Mouse (Mus musculus) ES-Bruce4 (cell line): ENCODE measurements at regions not wholly inside any gene's neighbourhood (a gene's known extent, or its start where the extent isn't known, plus 50 kb on each side); places are given as distances from the start of the nearest gene placed in this dataset.

Source experiments
- EP300 ChIP-seq: IDR thresholded peaks from 2 replicates; pipeline ENCODE4 v1.6.1; 2011; ENCODE audit warnings: low read depth, low read length; ENCODE audit not compliant: insufficient read depth
- POLR2A ChIP-seq: IDR thresholded peaks from one replicate; pipeline ENCODE4 v1.8.1; 2011; ENCODE audit warnings: low read length; ENCODE audit not compliant: insufficient read depth

- TF ChIP-seq EP300, result no peak
- no peak for TF ChIP-seq POLR2A
These were observed 67.2 kb upstream of the Gramd1b start for GRCm38 (mm10) chr9:40598431-40598831.
